9 mouse cellular contexts compared by ENCODE assay signal in the genomic region with DNA sequence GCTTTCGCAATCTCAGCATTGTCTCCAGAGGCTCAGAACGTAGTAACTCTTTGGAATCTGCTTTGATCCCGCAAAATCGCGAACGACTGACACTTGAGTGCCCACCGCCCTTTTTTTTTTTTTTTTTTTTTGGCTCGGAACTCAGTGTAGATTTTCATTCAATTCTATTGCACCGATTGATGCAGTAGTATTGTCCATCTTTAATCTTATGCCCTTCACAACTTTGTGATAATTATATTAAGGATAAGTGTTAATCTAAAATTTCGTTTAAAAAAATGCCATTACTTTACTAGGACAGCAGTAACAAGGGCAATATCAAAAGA. TPM values are rescaled to one million over a fixed set of nuclear protein-coding genes. Genes with fewer than 3 reads are reported as not detected.
DNase-seq lines count a peak whose midpoint lies in the region; ATAC-seq and TF ChIP-seq lines count a peak whose summit lies in the region.
"Had no signal": no experiment of that assay in that cellular context is flagged by ENCODE, and none has a peak within 500 bp of the region (broad histone marks: within the 10 kb centered on the region; RNA-seq: fewer than 3 reads in every experiment).

No protein-coding gene starts in this region.

- H3K4me2 ChIP-seq in heart, embryonic 14.5 days (ENCODE audit: low read length) = peak overlapping the region; percentile 61
- H3K4me2 ChIP-seq in hindbrain, embryonic 11.5 days (replicated peaks; ENCODE audit: low read depth, low read length) = peak overlapping the region; percentile 22; the same call in 1 of the 2 replicates
- peak overlapping the region; percentile 74 for H3K4me2 ChIP-seq in midbrain, embryonic 11.5 days

- no peak for ATAC-seq in heart, embryonic 14.5 days (ENCODE audit: insufficient number of reproducible peaks, insufficient read depth, low FRiP score, low read depth)
- no peak for ATAC-seq in G1E (ENCODE audit: extremely low read depth, insufficient number of reproducible peaks, low FRiP score, poor library complexity, severe bottlenecking)
- no peak for ATAC-seq in hindbrain, embryonic 11.5 days (ENCODE audit: low FRiP score)
- ATAC-seq in midbrain, embryonic 11.5 days (ENCODE audit: low FRiP score) = no peak

- H3K27ac ChIP-seq in heart, embryonic 14.5 days (replicated peaks in 1 of 2; ENCODE audit: control insufficient read depth in 1 of 2, insufficient read depth in 1 of 2, low read depth in 2 of 2, low read length in 2 of 2) = no peak overlapping the region
- H3K27ac ChIP-seq in hindbrain, embryonic 11.5 days (ENCODE audit: low read depth, low read length) = no peak overlapping the region
- no peak overlapping the region for H3K27ac ChIP-seq in midbrain, embryonic 11.5 days (ENCODE audit: low read depth, low read length)

- H3K4me3 ChIP-seq in heart, embryonic 14.5 days (ENCODE audit: control insufficient read depth in 1 of 2, insufficient read depth in 1 of 2, low read depth in 1 of 2, low read length in 2 of 2) = peak overlapping the region; percentile 66 to 93
- H3K4me3 ChIP-seq in G1E (ENCODE audit: low read depth, low read length) = peak overlapping the region; percentile 92
- peak overlapping the region; percentile 76 for H3K4me3 ChIP-seq in hindbrain, embryonic 11.5 days (ENCODE audit: low read depth, low read length)
- H3K4me3 ChIP-seq in midbrain, embryonic 11.5 days (ENCODE audit: low read depth, low read length) = peak overlapping the region; percentile 70

- intact Hi-C loops in heart, postnatal 10 days (cut with DNase I) = no loop called here

- no peak for DNase-seq in heart, postnatal 10 days
- DNase-seq in G1E (ENCODE audit: low spot score) (no peak), MN1 (ENCODE audit: low spot score) (no peak)
- no peak for DNase-seq in hindbrain, embryonic 11.5 days (ENCODE audit: low spot score)
- DNase-seq in midbrain, embryonic 11.5 days (ENCODE audit: low spot score, missing footprints) = no peak
- no peak for DNase-seq in right cerebral cortex, postnatal 25 days
- no peak for DNase-seq in cerebellum, adult 8-10 months

- H3K9ac ChIP-seq in heart, embryonic 14.5 days (ENCODE audit: low read length) = peak overlapping the region; percentile 82; the same call in 1 of the 2 replicates
- 0 out of 2 replicates have a peak overlapping the region, but pooled peaks have one; percentile 28 for H3K9ac ChIP-seq in hindbrain, embryonic 11.5 days (ENCODE audit: low read depth, low read length)
- H3K9ac ChIP-seq in midbrain, embryonic 11.5 days (ENCODE audit: low read length) = peak overlapping the region; percentile 30; the same call in 1 of the 2 replicates

- under 1% methylated on average over 10 of the region's 10 CpGs for WGBS in heart, embryonic 14.5 days
- under 1% methylated on average over 10 of the region's 10 CpGs for WGBS in hindbrain, embryonic 11.5 days
- 0% methylated on average over 10 of the region's 10 CpGs for WGBS in midbrain, embryonic 11.5 days

- no peak for TF ChIP-seq CTCF in G1E (IDR thresholded peaks at IDR 0.05; ENCODE audit: low read depth, low read length)

- H3K36me3 ChIP-seq in heart, embryonic 14.5 days (ENCODE audit: control insufficient read depth, insufficient read depth, low read length) = peaks cover 23% of the 10 kb centered on the region
- peaks cover 29% of the 10 kb centered on the region for H3K36me3 ChIP-seq in G1E (replicated peaks)
- no peaks in the 10 kb centered on the region for H3K36me3 ChIP-seq in hindbrain, embryonic 11.5 days (ENCODE audit: control insufficient read depth, insufficient read depth, low read length)
- no peaks in the 10 kb centered on the region for H3K36me3 ChIP-seq in midbrain, embryonic 11.5 days (ENCODE audit: control insufficient read depth, insufficient read depth, low read length)

- H3K9me3 ChIP-seq in heart, embryonic 14.5 days (ENCODE audit: control insufficient read depth, low read length) = no peaks in the 10 kb centered on the region
- H3K9me3 ChIP-seq in G1E (replicated peaks) = no peaks in the 10 kb centered on the region
- H3K9me3 ChIP-seq in hindbrain, embryonic 11.5 days (ENCODE audit: control insufficient read depth, low read length) = no peaks in the 10 kb centered on the region
- H3K9me3 ChIP-seq in midbrain, embryonic 11.5 days (ENCODE audit: control insufficient read depth, low read length) = no peaks in the 10 kb centered on the region

- no peaks in the 10 kb centered on the region for H3K27me3 ChIP-seq in heart, embryonic 14.5 days (ENCODE audit: control insufficient read depth, insufficient read depth, low read length)
- peaks cover 21% of the 10 kb centered on the region for H3K27me3 ChIP-seq in G1E (ENCODE audit: insufficient read depth, low read length)
- H3K27me3 ChIP-seq in hindbrain, embryonic 11.5 days (ENCODE audit: control insufficient read depth, insufficient read depth, low read length) = no peaks in the 10 kb centered on the region
- H3K27me3 ChIP-seq in midbrain, embryonic 11.5 days (ENCODE audit: control insufficient read depth, insufficient read depth, low read length) = no peaks in the 10 kb centered on the region

- peaks cover 3 to 7% of the 10 kb centered on the region in 2 experiments; a peak in 2 of 4 replicates for H3K4me1 ChIP-seq in heart, embryonic 14.5 days (ENCODE audit: control insufficient read depth in 2 of 2, insufficient read depth in 2 of 2, low read length in 2 of 2)
- H3K4me1 ChIP-seq in G1E (ENCODE audit: insufficient read depth, low read depth, low read length) = peaks cover 40% of the 10 kb centered on the region
- H3K4me1 ChIP-seq in hindbrain, embryonic 11.5 days (replicated peaks; ENCODE audit: control insufficient read depth, insufficient read depth, low read length) = no peaks in the 10 kb centered on the region; the same call in 1 of the 2 replicates
- peaks cover 11% of the 10 kb centered on the region for H3K4me1 ChIP-seq in midbrain, embryonic 11.5 days (ENCODE audit: control insufficient read depth, insufficient read depth, low read length)

RNA-seq across cellular contexts. Expression of a gene that starts 0.3 kb away (rescaled TPM):
- polyA plus RNA-seq in heart, embryonic 14.5 days (2014; fragmentation: Nextera tagmentation; extraction: Ambion mirVana) = 0.11 and 0.41 TPM in 2 replicates
- under 1 TPM; 0.22 to 0.34 TPM for total RNA-seq in heart, postnatal 10 days (2021)
- total RNA-seq in G1E (2014; fragmentation: Nextera tagmentation) = 0.53 TPM in 1 of 2 replicates, not detected in the other
- 0.27 and 0.29 TPM in 2 replicates for total RNA-seq in G1E (2017)
- polyA plus RNA-seq in G1E (2012) = 0.05 TPM in 1 of 2 replicates, not detected in the other
- polyA plus RNA-seq in hindbrain, embryonic 11.5 days (2014; fragmentation: Nextera tagmentation; extraction: Ambion mirVana) = 0.91 and 1.8 TPM in 2 replicates
- polyA plus RNA-seq in midbrain, embryonic 11.5 days (2014; fragmentation: Nextera tagmentation; extraction: Ambion mirVana) = 1.1 and 1.8 TPM in 2 replicates
- total RNA-seq: megakaryocyte-erythroid progenitor cell, adult 5-6 weeks had no signal

RNA-seq across cellular contexts. Expression of a gene that starts 0.6 kb away (rescaled TPM):
- 47.3 and 50.7 TPM in 2 replicates for polyA plus RNA-seq in heart, embryonic 14.5 days (2014; fragmentation: Nextera tagmentation; extraction: Ambion mirVana)
- 10 to 100 TPM; 23.4 to 24.4 TPM for total RNA-seq in heart, postnatal 10 days (2021)
- total RNA-seq in G1E (2014; fragmentation: Nextera tagmentation) (32.5 and 36.3 TPM in 2 replicates), G1E (2017) (71.7 and 73.9 TPM in 2 replicates)
- polyA plus RNA-seq in G1E (2012) = 37.2 and 40.9 TPM in 2 replicates
- 116 and 117 TPM in 2 replicates for polyA plus RNA-seq in hindbrain, embryonic 11.5 days (2014; fragmentation: Nextera tagmentation; extraction: Ambion mirVana)
- polyA plus RNA-seq in midbrain, embryonic 11.5 days (2014; fragmentation: Nextera tagmentation; extraction: Ambion mirVana) = 137 TPM in 2 replicates

RNA-seq across cellular contexts. Expression of a gene that starts 5.7 kb away (rescaled TPM):
- polyA plus RNA-seq in heart, embryonic 14.5 days (2014; fragmentation: Nextera tagmentation; extraction: Ambion mirVana) = 67.2 and 69.3 TPM in 2 replicates
- 10 to 100 TPM; 61.1 to 65.2 TPM for total RNA-seq in heart, postnatal 10 days (2021)
- total RNA-seq in G1E (2014; fragmentation: Nextera tagmentation) (81.6 and 123 TPM in 2 replicates), G1E (2017) (49.4 and 53.1 TPM in 2 replicates)
- 196 and 200 TPM in 2 replicates for polyA plus RNA-seq in G1E (2012)
- polyA plus RNA-seq in hindbrain, embryonic 11.5 days (2014; fragmentation: Nextera tagmentation; extraction: Ambion mirVana) = 77.5 and 80.1 TPM in 2 replicates
- polyA plus RNA-seq in midbrain, embryonic 11.5 days (2014; fragmentation: Nextera tagmentation; extraction: Ambion mirVana) = 86.8 and 90.8 TPM in 2 replicates

RNA-seq across cellular contexts. Expression of a gene that starts 22.2 kb away (rescaled TPM):
- 7.5 and 11.4 TPM in 2 replicates for polyA plus RNA-seq in heart, embryonic 14.5 days (2014; fragmentation: Nextera tagmentation; extraction: Ambion mirVana)
- total RNA-seq in heart, postnatal 10 days (2021) = 1 to 10 TPM; 6.1 to 6.4 TPM
- 1.8 and 2.3 TPM in 2 replicates for total RNA-seq in G1E (2014; fragmentation: Nextera tagmentation)
- 1.3 and 1.7 TPM in 2 replicates for total RNA-seq in G1E (2017)
- polyA plus RNA-seq in G1E (2012) = 1.7 and 3.0 TPM in 2 replicates
- 13.7 and 16.7 TPM in 2 replicates for polyA plus RNA-seq in hindbrain, embryonic 11.5 days (2014; fragmentation: Nextera tagmentation; extraction: Ambion mirVana)
- 10.8 and 12.1 TPM in 2 replicates for polyA plus RNA-seq in midbrain, embryonic 11.5 days (2014; fragmentation: Nextera tagmentation; extraction: Ambion mirVana)

RNA-seq across cellular contexts. Expression of a gene that starts 34.2 kb away (rescaled TPM):
- polyA plus RNA-seq in heart, embryonic 14.5 days (2014; fragmentation: Nextera tagmentation; extraction: Ambion mirVana) = 58.9 and 70.4 TPM in 2 replicates
- total RNA-seq in heart, postnatal 10 days (2021) = 10 to 100 TPM; 51.1 to 60.0 TPM
- total RNA-seq in G1E (2014; fragmentation: Nextera tagmentation) = not detected in 2 replicates
- 0.16 and 0.23 TPM in 2 replicates for total RNA-seq in G1E (2017)
- polyA plus RNA-seq in G1E (2012) = not detected in 2 replicates
- 31.3 and 33.2 TPM in 2 replicates for polyA plus RNA-seq in hindbrain, embryonic 11.5 days (2014; fragmentation: Nextera tagmentation; extraction: Ambion mirVana)
- 22.3 and 23.9 TPM in 2 replicates for polyA plus RNA-seq in midbrain, embryonic 11.5 days (2014; fragmentation: Nextera tagmentation; extraction: Ambion mirVana)

Comparison
In these comparisons a context has a peak if more than half of its experiments do, and no peak if none do; other contexts are left out.
1. H3K4me2 ChIP-seq: peak in every context shown above with its lines; median percentile 74 in midbrain, embryonic 11.5 days; 61 in heart, embryonic 14.5 days; 22 in hindbrain, embryonic 11.5 days.
2. H3K9ac ChIP-seq: peak in every context shown above with its lines; median percentile 82 in heart, embryonic 14.5 days; 30 in midbrain, embryonic 11.5 days; 28 in hindbrain, embryonic 11.5 days.